Mouse (Mus musculus) spleen, adult 2 months (tissue): ENCODE results near the gene Itch.
A peak's percentile ranks its signal among the peaks of the same experiment; 100 is the strongest.

Source experiments
- CTCF ChIP-seq: fragments of 200-500 bp; IDR thresholded peaks from 2 replicates; pipeline ENCODE4 v1.5.1; 2011; ENCODE audit warnings: mild to moderate bottlenecking, inconsistent platforms; ENCODE audit not compliant: insufficient read depth, insufficient read length, insufficient replicate concordance; ENCODE audit errors: extremely low read depth
- POLR2A ChIP-seq: fragments of 200-500 bp; IDR thresholded peaks from 2 replicates; pipeline ENCODE4 v1.6.1; 2011; ENCODE audit warnings: low read depth, low read length, inconsistent platforms

DNA sequence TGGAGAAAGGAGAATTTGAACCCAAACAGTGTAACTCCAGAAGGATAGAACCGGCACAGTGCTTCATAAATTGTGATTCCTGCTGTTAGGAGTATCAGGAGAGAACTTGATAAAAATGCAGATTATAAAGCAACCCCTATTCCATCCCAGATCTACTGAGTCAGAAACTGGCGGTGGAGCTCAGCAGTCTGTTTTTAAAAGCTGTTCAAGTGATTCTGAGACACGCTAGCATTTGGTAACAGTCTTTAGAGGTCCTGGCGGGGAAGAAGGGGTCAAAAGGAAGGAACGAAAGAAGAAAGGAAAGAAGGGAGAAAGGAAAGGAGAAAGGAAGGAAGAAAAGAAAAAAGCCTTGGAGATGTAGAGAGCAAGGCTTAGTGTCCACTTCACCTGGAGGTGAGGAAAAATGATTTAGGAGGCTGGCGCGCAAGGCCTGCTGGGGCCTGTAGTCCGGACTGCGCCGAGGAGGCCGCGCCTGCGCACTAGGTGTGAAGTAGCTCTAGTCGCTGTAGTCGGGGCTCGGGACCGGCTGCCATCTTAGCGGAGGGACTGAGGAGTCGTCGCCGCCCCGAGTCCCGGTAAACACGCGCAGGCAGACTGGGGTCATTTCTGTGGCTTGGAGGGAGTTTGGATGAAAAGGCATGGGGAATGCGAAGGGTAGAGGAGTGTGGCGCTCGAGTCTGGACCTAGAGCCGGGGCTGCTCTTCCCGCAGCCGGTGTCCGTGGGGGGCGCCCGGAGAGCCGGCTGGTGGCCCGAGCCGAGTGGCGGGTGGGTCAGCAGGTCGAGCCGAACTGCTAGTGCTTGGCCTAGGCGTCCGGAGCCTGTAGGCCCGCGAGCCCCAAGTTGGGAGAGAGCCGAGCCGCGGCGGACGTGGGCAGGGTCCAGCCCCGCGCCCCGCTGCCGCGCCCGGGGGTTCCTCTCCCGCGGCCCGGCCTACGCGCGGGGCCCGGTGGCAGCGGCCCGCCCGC is at the start of gene Itch:
- TF ChIP-seq CTCF (no peak), POLR2A (peak; percentile 91)
